Mouse (Mus musculus): ENCODE data around the gene Prim2.
A peak's percentile ranks its signal among the peaks of the same experiment; 100 is the strongest.

Gene Prim2

DNA sequence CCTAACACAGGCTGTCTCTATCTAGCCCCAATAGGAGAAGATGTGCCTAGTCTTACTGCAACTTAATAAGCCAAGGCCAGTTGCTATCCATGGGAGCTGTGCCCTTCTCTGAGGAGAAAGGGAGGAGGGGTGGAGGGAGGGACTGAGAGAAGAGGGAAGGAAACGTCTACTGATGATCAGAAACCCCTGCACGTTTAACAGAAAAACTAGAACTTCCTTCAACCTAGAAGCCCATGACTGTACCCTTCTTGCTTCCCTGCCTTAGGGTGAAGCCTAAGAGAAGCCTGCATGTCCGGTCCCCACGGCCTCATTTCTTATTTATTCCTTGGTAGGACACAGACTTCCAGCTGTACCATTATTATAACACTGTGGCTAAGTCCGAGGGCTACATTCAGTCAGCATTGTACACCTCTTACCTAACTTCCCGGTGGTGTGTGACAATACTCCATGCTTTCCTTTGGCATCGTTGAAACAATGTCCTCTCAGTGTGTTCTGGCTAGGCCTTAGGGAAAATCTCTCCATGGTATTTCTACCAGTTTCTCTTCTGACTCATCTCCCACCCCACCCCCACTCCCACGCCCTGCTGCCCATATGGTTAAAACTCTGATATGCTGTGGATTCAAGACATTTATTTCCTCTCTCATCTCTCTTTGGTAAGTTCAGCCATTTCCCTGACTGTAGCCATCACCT is 139.9 kb downstream of the Prim2 start:
- H3K4me3 ChIP-seq (replicated peaks; ENCODE audit: low read length): no peak overlapping the region
- peaks cover 16% of the 10 kb centered on the region; the same call in 1 of the 2 replicates for H3K36me3 ChIP-seq (ENCODE audit: insufficient read depth, low read length)
- peaks cover 24% of the 10 kb centered on the region for H3K9me3 ChIP-seq (ENCODE audit: low read length)
- H3K27me3 ChIP-seq (ENCODE audit: insufficient read depth, low read length): no peaks in the 10 kb centered on the region
- TF ChIP-seq POU5F1 (IDR thresholded peaks at IDR 0.05; ENCODE audit: borderline replicate concordance, low read length) (no peak), NANOG (IDR thresholded peaks at IDR 0.05; ENCODE audit: borderline replicate concordance, low read length) (no peak), CTCF (conservative IDR thresholded peaks at IDR 0.05; ENCODE audit: low read length) (no peak)
- no peaks in the 10 kb centered on the region for H3K4me1 ChIP-seq (replicated peaks; ENCODE audit: low read depth, low read length)

DNA sequence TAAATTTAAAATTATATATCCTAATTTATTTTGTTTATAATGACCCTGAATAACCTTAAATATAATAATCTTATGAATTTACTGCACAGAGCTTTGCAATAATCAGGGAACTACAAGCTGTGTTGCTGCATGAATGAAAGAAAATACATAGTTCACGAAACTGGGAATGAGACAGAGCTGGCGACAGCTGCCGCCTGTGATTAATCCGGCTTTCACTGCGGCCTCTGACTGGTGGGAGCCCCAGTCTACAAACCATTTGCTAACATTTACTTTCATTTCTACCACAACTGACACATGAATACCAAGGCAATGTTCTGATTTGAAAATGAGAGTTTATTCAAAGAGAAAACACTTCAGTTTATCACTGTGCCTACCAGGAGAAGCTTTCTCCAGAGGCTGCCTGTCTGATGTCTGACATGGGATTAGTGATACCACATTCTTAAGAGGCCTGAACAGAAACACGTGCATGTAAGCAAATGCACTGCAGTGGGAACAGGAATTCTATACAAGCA is 142.2 kb downstream of the Prim2 start:
- Histone ChIP-seq H3K4me3 (replicated peaks; ENCODE audit: low read length) (no peak overlapping the region), H3K9me3 (ENCODE audit: low read length) (peaks cover 40% of the 10 kb centered on the region), H3K4me1 (replicated peaks; ENCODE audit: low read depth, low read length) (no peaks in the 10 kb centered on the region), H3K27me3 (ENCODE audit: insufficient read depth, low read length) (no peaks in the 10 kb centered on the region), H3K36me3 (ENCODE audit: insufficient read depth, low read length) (peaks cover 16% of the 10 kb centered on the region; the same call in 1 of the 2 replicates)
- TF ChIP-seq CTCF (conservative IDR thresholded peaks at IDR 0.05; ENCODE audit: low read length) (no peak), NANOG (IDR thresholded peaks at IDR 0.05; ENCODE audit: borderline replicate concordance, low read length) (no peak), POU5F1 (IDR thresholded peaks at IDR 0.05; ENCODE audit: borderline replicate concordance, low read length) (no peak)

DNA sequence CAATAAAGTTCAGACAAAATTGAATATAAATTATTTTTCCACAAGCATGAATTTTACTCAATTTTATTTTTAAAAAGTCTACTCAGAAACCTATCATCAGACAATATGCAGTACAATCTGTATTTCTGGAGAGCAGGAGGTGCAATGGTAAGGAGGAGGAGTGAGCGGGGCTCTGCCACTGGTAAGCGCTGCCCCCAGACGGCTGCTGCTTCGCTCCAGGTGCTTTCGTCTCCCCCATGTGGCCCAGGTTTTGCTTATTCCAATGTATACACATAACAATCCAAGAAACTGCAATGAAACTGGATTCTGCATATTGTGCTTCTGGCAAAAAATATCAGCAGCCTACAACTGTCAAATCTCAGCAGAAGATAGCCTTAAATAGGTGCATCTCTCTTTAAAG is 146.4 kb downstream of the Prim2 start:
- TF ChIP-seq NANOG (IDR thresholded peaks at IDR 0.05; ENCODE audit: borderline replicate concordance, low read length) (no peak), POU5F1 (IDR thresholded peaks at IDR 0.05; ENCODE audit: borderline replicate concordance, low read length) (no peak), CTCF (conservative IDR thresholded peaks at IDR 0.05; ENCODE audit: low read length) (no peak)
- Histone ChIP-seq H3K9me3 (ENCODE audit: low read length) (peaks cover 40% of the 10 kb centered on the region), H3K36me3 (ENCODE audit: insufficient read depth, low read length) (peaks cover 16% of the 10 kb centered on the region; the same call in 1 of the 2 replicates), H3K27me3 (ENCODE audit: insufficient read depth, low read length) (no peaks in the 10 kb centered on the region), H3K4me1 (replicated peaks; ENCODE audit: low read depth, low read length) (0 out of 2 replicates have a peak, but pooled peaks cover 3% of the 10 kb centered on the region), H3K4me3 (replicated peaks; ENCODE audit: low read length) (no peak overlapping the region)

DNA sequence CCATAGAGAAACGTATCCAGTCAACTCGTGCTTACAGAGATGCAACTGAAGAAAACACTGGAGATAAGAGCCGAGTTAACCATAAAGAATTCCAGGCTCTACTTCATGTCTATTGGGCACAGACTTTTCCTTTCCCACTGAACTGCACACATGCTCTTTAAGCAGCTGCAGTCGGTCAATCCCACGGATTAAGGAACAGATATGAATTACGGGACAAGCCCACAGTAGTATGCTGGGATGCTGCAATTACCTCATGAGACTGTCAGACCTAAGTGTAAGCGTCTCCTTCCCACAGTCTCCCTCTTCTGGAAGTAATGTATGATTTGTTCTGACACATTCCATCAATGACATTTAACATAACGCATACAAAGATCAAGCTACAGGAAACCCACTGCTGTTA is 154.5 kb downstream of the Prim2 start:
- Histone ChIP-seq H3K4me3 (replicated peaks; ENCODE audit: low read length) (no peak overlapping the region), H3K9me3 (ENCODE audit: low read length) (no peaks in the 10 kb centered on the region), H3K36me3 (ENCODE audit: insufficient read depth, low read length) (peaks cover 19% of the 10 kb centered on the region), H3K4me1 (replicated peaks; ENCODE audit: low read depth, low read length) (0 out of 2 replicates have a peak, but pooled peaks cover 3% of the 10 kb centered on the region), H3K27me3 (ENCODE audit: insufficient read depth, low read length) (no peaks in the 10 kb centered on the region)
- TF ChIP-seq NANOG (IDR thresholded peaks at IDR 0.05; ENCODE audit: borderline replicate concordance, low read length): no peak
- no peak for TF ChIP-seq CTCF (conservative IDR thresholded peaks at IDR 0.05; ENCODE audit: low read length)
- no peak for TF ChIP-seq POU5F1 (IDR thresholded peaks at IDR 0.05; ENCODE audit: borderline replicate concordance, low read length)

DNA sequence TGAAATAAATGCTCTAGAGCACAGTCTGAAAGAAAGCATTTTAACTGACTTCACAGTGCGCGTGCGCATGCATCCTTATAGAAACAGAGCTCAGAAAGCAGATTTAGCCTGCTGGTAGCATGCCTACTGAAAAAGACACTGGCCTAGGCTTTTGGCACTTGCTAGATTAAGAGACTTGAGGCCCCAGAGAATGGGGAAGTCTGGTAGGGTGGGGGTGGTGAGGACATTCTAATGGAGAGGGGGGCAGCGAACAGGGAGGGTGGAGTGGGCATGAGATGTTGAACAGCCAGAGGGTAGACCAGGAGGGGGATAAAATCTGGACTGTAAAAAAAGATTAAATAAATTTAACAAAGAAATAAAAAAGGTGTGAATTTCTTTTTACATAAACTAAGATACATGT is 158.3 kb downstream of the Prim2 start:
- TF ChIP-seq NANOG (IDR thresholded peaks at IDR 0.05; ENCODE audit: borderline replicate concordance, low read length): no peak
- TF ChIP-seq POU5F1 (IDR thresholded peaks at IDR 0.05; ENCODE audit: borderline replicate concordance, low read length): no peak
- no peak for TF ChIP-seq CTCF (conservative IDR thresholded peaks at IDR 0.05; ENCODE audit: low read length)
- Histone ChIP-seq H3K36me3 (ENCODE audit: insufficient read depth, low read length) (peaks cover 26% of the 10 kb centered on the region), H3K9me3 (ENCODE audit: low read length) (no peaks in the 10 kb centered on the region), H3K4me1 (replicated peaks; ENCODE audit: low read depth, low read length) (no peaks in the 10 kb centered on the region), H3K27me3 (ENCODE audit: insufficient read depth, low read length) (no peaks in the 10 kb centered on the region), H3K4me3 (replicated peaks; ENCODE audit: low read length) (no peak overlapping the region)

DNA sequence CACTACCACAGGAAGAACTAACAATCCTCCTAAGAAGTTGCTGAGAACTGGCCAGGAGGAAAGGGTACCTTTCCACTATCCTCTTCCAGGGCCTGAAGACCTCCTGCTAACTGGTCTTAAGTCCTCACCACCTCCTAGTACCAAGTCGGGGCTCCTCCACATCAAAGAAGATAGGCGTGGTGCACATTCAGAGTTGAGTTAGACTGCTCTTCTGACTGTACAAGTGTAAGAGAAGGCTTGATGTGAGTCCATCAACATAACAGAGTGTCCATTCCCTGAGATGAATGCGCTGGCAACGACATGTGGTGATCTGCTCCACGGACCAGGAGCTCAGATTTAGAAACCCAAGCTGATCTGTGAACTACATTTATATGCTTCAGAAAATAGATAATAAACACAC is 165.2 kb downstream of the Prim2 start:
- Histone ChIP-seq H3K36me3 (ENCODE audit: insufficient read depth, low read length) (peaks cover 5% of the 10 kb centered on the region), H3K4me3 (replicated peaks; ENCODE audit: low read length) (no peak overlapping the region), H3K4me1 (replicated peaks; ENCODE audit: low read depth, low read length) (0 out of 2 replicates have a peak, but pooled peaks cover 10% of the 10 kb centered on the region), H3K27me3 (ENCODE audit: insufficient read depth, low read length) (no peaks in the 10 kb centered on the region), H3K9me3 (ENCODE audit: low read length) (no peaks in the 10 kb centered on the region)
- TF ChIP-seq NANOG (IDR thresholded peaks at IDR 0.05; ENCODE audit: borderline replicate concordance, low read length): peak; percentile 35; the same call in 1 of the 2 replicates
- no peak for TF ChIP-seq CTCF (conservative IDR thresholded peaks at IDR 0.05; ENCODE audit: low read length)
- TF ChIP-seq POU5F1 (IDR thresholded peaks at IDR 0.05; ENCODE audit: borderline replicate concordance, low read length): no peak

DNA sequence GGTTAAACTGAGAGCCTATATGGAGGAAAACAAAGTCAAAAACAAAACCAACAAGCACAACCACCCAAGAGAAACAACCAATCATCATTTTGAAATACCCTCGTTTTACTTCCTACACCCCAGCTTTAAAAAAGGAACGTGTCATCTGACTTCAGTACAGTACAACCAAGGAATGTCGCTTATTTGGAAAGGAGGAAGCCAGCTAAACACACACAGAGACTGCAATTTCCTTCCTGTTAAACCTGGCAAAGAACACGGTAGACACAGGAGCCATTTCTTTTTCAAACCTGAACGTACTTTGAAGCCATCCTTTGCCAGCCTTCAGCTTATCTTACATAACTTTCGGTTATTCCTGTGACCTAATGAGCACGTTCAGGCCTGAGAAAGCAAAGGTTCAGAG is 166.7 kb downstream of the Prim2 start:
- Histone ChIP-seq H3K27me3 (ENCODE audit: insufficient read depth, low read length) (no peaks in the 10 kb centered on the region), H3K4me3 (replicated peaks; ENCODE audit: low read length) (no peak overlapping the region), H3K4me1 (replicated peaks; ENCODE audit: low read depth, low read length) (0 out of 2 replicates have a peak, but pooled peaks cover 10% of the 10 kb centered on the region), H3K36me3 (ENCODE audit: insufficient read depth, low read length) (peaks cover 3% of the 10 kb centered on the region; the same call in 1 of the 2 replicates), H3K9me3 (ENCODE audit: low read length) (no peaks in the 10 kb centered on the region)
- TF ChIP-seq CTCF (conservative IDR thresholded peaks at IDR 0.05; ENCODE audit: low read length): no peak

DNA sequence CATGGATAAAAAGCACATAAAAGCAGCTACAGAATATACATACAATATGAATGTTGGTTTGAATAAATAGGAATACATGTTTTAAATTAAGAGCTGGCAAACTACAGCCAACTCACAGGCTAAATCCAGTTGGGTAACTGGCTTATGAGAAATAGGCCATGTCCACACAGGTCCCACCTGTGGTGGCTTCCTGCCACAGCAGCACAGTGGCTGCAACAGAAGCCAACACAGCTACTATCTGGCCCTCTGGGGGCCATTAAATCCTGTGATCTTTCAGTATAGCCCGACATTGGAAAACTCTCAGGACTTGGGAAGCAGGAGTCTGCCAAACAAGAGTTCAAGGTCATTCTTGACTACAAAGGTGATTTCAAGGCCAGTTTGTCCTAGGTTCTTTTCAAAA is 167.3 kb downstream of the Prim2 start:
- Histone ChIP-seq H3K27me3 (ENCODE audit: insufficient read depth, low read length) (no peaks in the 10 kb centered on the region), H3K4me3 (replicated peaks; ENCODE audit: low read length) (no peak overlapping the region), H3K36me3 (ENCODE audit: insufficient read depth, low read length) (peaks cover 8% of the 10 kb centered on the region; the same call in 1 of the 2 replicates), H3K9me3 (ENCODE audit: low read length) (no peaks in the 10 kb centered on the region), H3K4me1 (replicated peaks; ENCODE audit: low read depth, low read length) (0 out of 2 replicates have a peak, but pooled peaks cover 10% of the 10 kb centered on the region)
- TF ChIP-seq NANOG (IDR thresholded peaks at IDR 0.05; ENCODE audit: borderline replicate concordance, low read length) (no peak), POU5F1 (IDR thresholded peaks at IDR 0.05; ENCODE audit: borderline replicate concordance, low read length) (no peak), CTCF (conservative IDR thresholded peaks at IDR 0.05; ENCODE audit: low read length) (no peak)
